Mouse (Mus musculus) neural tube, embryonic 14.5 days (tissue): ENCODE data around the gene Rbm39. TPM values are rescaled to one million over a fixed set of nuclear protein-coding genes. Genes with fewer than 3 reads are reported as not detected.
A peak's percentile ranks its signal among the peaks of the same experiment; 100 is the strongest.
"Not testable (repeated sequence)": the region's sequence is repeated elsewhere in the genome, so short reads cannot be mapped to it uniquely, and the experiment has no call there.

Experiments
- ATAC-seq: fragments of 200-750 bp; cut with Nextera tagmentation; 2 replicates; pipeline ENCODE4 v1.8.0; 2017; ENCODE audit warnings: low read depth, mild to moderate bottlenecking, moderate TSS enrichment, moderate library complexity
- H3K27ac ChIP-seq: fragments of 300-500 bp; sonication (generic); 2 replicates; pipeline ENCODE4 v1.5.1; 2014; ENCODE audit warnings: low read depth, mild to moderate bottlenecking, control low read depth, low read length, moderate library complexity, mixed read lengths
- H3K27me3 ChIP-seq: fragments of 300-500 bp; sonication (generic); 2 replicates; pipeline ENCODE4 v1.6.1; 2014; ENCODE audit warnings: low read length; ENCODE audit not compliant: control insufficient read depth, insufficient read depth
- H3K36me3 ChIP-seq: fragments of 300-500 bp; sonication (generic); 2 replicates; pipeline ENCODE4 v1.6.1; 2014; ENCODE audit warnings: low read length, mixed read lengths; ENCODE audit not compliant: control insufficient read depth, insufficient read depth
- H3K4me1 ChIP-seq: fragments of 300-500 bp; sonication (generic); 2 replicates; pipeline ENCODE4 v1.6.1; 2014; ENCODE audit warnings: low read length; ENCODE audit not compliant: control insufficient read depth, insufficient read depth
- H3K4me2 ChIP-seq: fragments of 300-500 bp; sonication (generic); 2 replicates; pipeline ENCODE4 v1.6.1; 2014; ENCODE audit warnings: mild to moderate bottlenecking, low read depth, low read length, control low read depth
- H3K4me3 ChIP-seq: fragments of 300-500 bp; sonication (generic); 2 replicates; pipeline ENCODE4 v1.5.1; 2014; ENCODE audit warnings: low read depth, low read length, control low read depth, mixed read lengths
- H3K9ac ChIP-seq: fragments of 300-500 bp; sonication (generic); replicated peaks from 2 replicates; pipeline ENCODE4 v1.6.1; 2014; ENCODE audit warnings: low read depth, mild to moderate bottlenecking, control low read depth, low read length, mixed read lengths
- H3K9me3 ChIP-seq: fragments of 300-500 bp; sonication (generic); 2 replicates; pipeline ENCODE4 v1.6.1; 2016; ENCODE audit warnings: low read length; ENCODE audit not compliant: control insufficient read depth
- WGBS: fragments of 180-500 bp; shearing (Covaris S2); extraction: QIAGEN DNeasy Blood & Tissue Kit; methylation state at CpG from one replicate; pipeline ENCODE4 v1.1.7; 2014; 5-methylcytosine and 5-hydroxymethylcytosine counted together
- polyA plus RNA-seq: library from polyadenylated mRNA; unstranded; fragments of >200 nt; fragmentation: Nextera tagmentation; extraction: Ambion mirVana; gene quantifications from 2 replicates; pipeline ENCODE4 v1.2.1, GENCODE M21; 2014

The Rbm39 gene
- polyA plus RNA-seq, 1 experiment from 2014 or later: 504 TPM

DNA sequence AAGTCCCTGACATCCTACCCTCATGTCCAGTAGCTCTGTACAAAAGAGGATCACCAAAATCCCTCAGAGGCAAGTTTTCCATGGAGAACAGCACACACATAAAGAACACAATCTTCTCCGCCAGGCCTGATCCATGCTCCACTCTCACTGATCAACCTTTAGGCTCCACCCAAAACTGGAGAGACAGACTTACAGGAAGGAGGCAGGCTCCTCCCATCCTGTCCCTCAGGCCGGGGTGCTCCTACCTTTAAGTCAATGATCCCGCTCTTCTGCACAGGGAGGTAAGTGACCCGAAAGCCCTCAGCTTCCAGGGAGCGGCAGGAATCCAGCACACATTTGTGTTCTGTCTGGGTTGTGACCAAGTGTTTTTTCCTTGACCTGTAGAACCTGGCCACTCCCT is 45.9 kb downstream of the Rbm39 start:
- WGBS: 87% methylated on average over 5 of the region's 5 CpGs
- Histone ChIP-seq H3K27me3 (no peaks in the 10 kb centered on the region), H3K4me3 (no peak overlapping the region), H3K27ac (no peak overlapping the region), H3K4me1 (no peaks in the 10 kb centered on the region), H3K36me3 (peaks cover 4% of the 10 kb centered on the region; the same call in 1 of the 2 replicates), H3K4me2 (no peak overlapping the region), H3K9me3 (no peaks in the 10 kb centered on the region), H3K9ac (no peak overlapping the region)
- ATAC-seq: no peak

- Histone ChIP-seq H3K4me1 (no peaks in the 10 kb centered on the region), H3K9ac (no peak within 1 kb of the TSS), H3K4me2 (no peak within 1 kb of the TSS), H3K27ac (no peak within 1 kb of the TSS), H3K4me3 (no peak within 1 kb of the TSS), H3K9me3 (no peaks in the 10 kb centered on the region), H3K36me3 (peaks cover 8% of the 10 kb centered on the region), H3K27me3 (no peaks in the 10 kb centered on the region)
- ATAC-seq: no peak
- WGBS: 98% methylated on average over 5 of the region's 5 CpGs
These were observed 53.0 kb downstream of the Rbm39 start, which contains the start of gene Gm28036 for GRCm38 (mm10) chr2:156126992-156127391. Gene Gm28036, minus strand, starts transcription at chr2:156127092.

GRCm38 (mm10) chr2:156123731-156124130 is 56.3 kb downstream of the Rbm39 start:
- no peak overlapping the region for H3K4me2 ChIP-seq
- ATAC-seq: no peak
- no peaks in the 10 kb centered on the region for H3K9me3 ChIP-seq
- H3K9ac ChIP-seq: no peak overlapping the region
- no peaks in the 10 kb centered on the region for H3K27me3 ChIP-seq
- no peaks in the 10 kb centered on the region for H3K4me1 ChIP-seq
- peaks cover 4% of the 10 kb centered on the region; the same call in 1 of the 2 replicates for H3K36me3 ChIP-seq
- WGBS: 97% methylated on average over 5 of the region's 5 CpGs
- no peak overlapping the region for H3K4me3 ChIP-seq
- no peak overlapping the region for H3K27ac ChIP-seq

GRCm38 (mm10) chr2:156119566-156119965 is 60.5 kb downstream of the Rbm39 start:
- Histone ChIP-seq H3K4me3 (no peak overlapping the region), H3K4me1 (no peaks in the 10 kb centered on the region), H3K9ac (no peak overlapping the region), H3K27me3 (no peaks in the 10 kb centered on the region), H3K9me3 (no peaks in the 10 kb centered on the region), H3K4me2 (no peak overlapping the region), H3K36me3 (peaks cover 4% of the 10 kb centered on the region; the same call in 1 of the 2 replicates), H3K27ac (no peak overlapping the region)
- no peak for ATAC-seq

GRCm38 (mm10) chr2:156112080-156112423 is 68.0 kb downstream of the Rbm39 start:
- H3K36me3 ChIP-seq, ATAC-seq, H3K27ac ChIP-seq, H3K27me3 ChIP-seq, H3K9ac ChIP-seq, H3K9me3 ChIP-seq: not testable (repeated sequence)
- Histone ChIP-seq H3K4me3 (peak overlapping the region; percentile 83), H3K4me2 (peak overlapping the region; percentile 31), H3K4me1 (peaks cover 11% of the 10 kb centered on the region)
- WGBS: 28% methylated on average over 5 of the region's 5 CpGs

DNA sequence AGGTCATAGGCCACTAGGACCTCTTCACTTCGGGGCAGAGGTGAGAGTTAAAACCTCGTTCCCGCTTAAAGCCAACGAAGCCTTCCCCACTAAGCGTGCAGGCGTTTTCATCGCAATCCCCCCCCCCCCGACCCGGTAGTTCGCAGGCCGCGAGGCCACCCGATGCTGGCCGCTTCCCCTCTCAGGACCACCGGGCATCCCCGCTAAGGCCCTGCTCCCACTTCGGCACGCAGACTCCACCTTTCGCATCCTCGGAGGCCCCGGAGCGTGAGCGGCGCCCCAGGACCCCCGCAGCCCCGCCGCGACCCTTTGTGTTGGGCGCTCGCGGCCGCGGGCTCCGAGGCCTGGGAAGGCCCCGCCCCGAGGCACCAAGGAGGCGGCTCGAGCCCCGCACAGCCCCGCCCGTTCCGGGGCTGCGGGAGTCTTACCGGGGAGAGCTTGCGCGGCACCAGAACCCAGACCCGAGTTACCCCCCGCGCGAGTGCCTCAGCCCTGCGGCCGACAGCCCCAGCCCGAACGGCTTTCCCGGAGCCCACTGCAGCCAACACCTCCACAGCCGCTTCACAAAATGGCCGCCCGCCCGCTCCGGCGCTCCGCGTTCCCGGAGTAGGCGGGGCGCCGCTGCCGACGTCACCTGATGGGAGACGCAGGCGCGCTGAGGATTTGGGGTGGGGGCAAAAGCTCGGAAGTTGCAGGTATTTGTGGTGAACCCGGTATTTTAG is 68.5 kb downstream of the Rbm39 start, which contains the start of the genes Cpne1 and Rbm12:
Gene Cpne1 (minus strand): TSS at position 608 of the 722 bp plus-strand sequence.
Gene Rbm12 (minus strand): TSS at position 621 of the 722 bp plus-strand sequence.
- H3K36me3 ChIP-seq: no peaks in the 10 kb centered on the region
- no peaks in the 10 kb centered on the region for H3K9me3 ChIP-seq
- H3K9ac ChIP-seq: peak within 1 kb of the TSS; percentile 94
- WGBS: under 1% methylated on average over 55 of the region's 74 CpGs
- ATAC-seq: peak; percentile 91
- peak within 1 kb of the TSS; percentile 89 for H3K27ac ChIP-seq
- peak within 1 kb of the TSS; percentile 65 for H3K4me2 ChIP-seq
- H3K27me3 ChIP-seq: no peaks in the 10 kb centered on the region
- H3K4me1 ChIP-seq: peaks cover 11% of the 10 kb centered on the region
- H3K4me3 ChIP-seq: peak within 1 kb of the TSS; percentile 83

- Histone ChIP-seq H3K4me2 (peak overlapping the region; percentile 65), H3K4me3 (peak overlapping the region; percentile 83), H3K36me3 (no peaks in the 10 kb centered on the region), H3K27me3 (no peaks in the 10 kb centered on the region), H3K9me3 (no peaks in the 10 kb centered on the region), H3K9ac (peak overlapping the region; percentile 94), H3K27ac (peak overlapping the region; percentile 89), H3K4me1 (peaks cover 11% of the 10 kb centered on the region)
- WGBS: 2% methylated on average over 16 of the region's 16 CpGs
- peak; percentile 78 for ATAC-seq
These were observed 69.2 kb downstream of the Rbm39 start for GRCm38 (mm10) chr2:156110627-156111357.
